8 mouse cellular contexts compared by ENCODE assay signal in genomic region chr13:30136923-30137629, GRCm38 (mm10). TPM values are rescaled to one million over a fixed set of nuclear protein-coding genes. Genes with fewer than 3 reads are reported as not detected.
A peak's percentile ranks its signal among the peaks of the same experiment; 100 is the strongest.
DNase-seq lines count a peak whose midpoint lies in the region; ATAC-seq and TF ChIP-seq lines count a peak whose summit lies in the region.

No protein-coding gene starts in this region.

- peak overlapping the region; percentile 79 for H3K9ac ChIP-seq in heart, embryonic 14.5 days (ENCODE audit: low read length)
- no peak overlapping the region for H3K9ac ChIP-seq in liver, embryonic 15.5 days

- H3K9me3 ChIP-seq in E14TG2a.4 (ENCODE audit: low read length), result peaks cover 6% of the 10 kb centered on the region
- no peaks in the 10 kb centered on the region for H3K9me3 ChIP-seq in heart, embryonic 14.5 days (ENCODE audit: control insufficient read depth, low read length)
- H3K9me3 ChIP-seq in liver, embryonic 15.5 days (replicated peaks), result no peaks in the 10 kb centered on the region

- no peaks in the 10 kb centered on the region for H3K36me3 ChIP-seq in E14TG2a.4 (ENCODE audit: insufficient read depth, low read length)
- H3K36me3 ChIP-seq in heart, embryonic 14.5 days (ENCODE audit: control insufficient read depth, insufficient read depth, low read length), result no peaks in the 10 kb centered on the region
- H3K36me3 ChIP-seq in liver, embryonic 15.5 days (replicated peaks), result no peaks in the 10 kb centered on the region

- peaks cover 14% of the 10 kb centered on the region for H3K4me1 ChIP-seq in E14TG2a.4 (replicated peaks; ENCODE audit: low read depth, low read length)
- peaks cover 0 to 2% of the 10 kb centered on the region in 2 experiments; a peak in 1 of 4 replicates for H3K4me1 ChIP-seq in heart, embryonic 14.5 days (ENCODE audit: control insufficient read depth in 2 of 2, insufficient read depth in 2 of 2, low read length in 2 of 2)
- H3K4me1 ChIP-seq in liver, embryonic 15.5 days (replicated peaks), result peaks cover 15% of the 10 kb centered on the region; the same call in 1 of the 2 replicates

- peak overlapping the region; percentile 80 for H3K4me3 ChIP-seq in E14TG2a.4 (replicated peaks; ENCODE audit: low read length)
- peak overlapping the region; percentile 53 to 68; a peak in 3 of 4 replicates for H3K4me3 ChIP-seq in heart, embryonic 14.5 days (ENCODE audit: control insufficient read depth in 1 of 2, insufficient read depth in 1 of 2, low read depth in 1 of 2, low read length in 2 of 2)
- H3K4me3 ChIP-seq in liver, embryonic 15.5 days (replicated peaks), result peak overlapping the region; percentile 58

- no peak overlapping the region for H3K27ac ChIP-seq in heart, embryonic 14.5 days (replicated peaks in 1 of 2; ENCODE audit: control insufficient read depth in 1 of 2, insufficient read depth in 1 of 2, low read depth in 2 of 2, low read length in 2 of 2)
- H3K27ac ChIP-seq in liver, embryonic 15.5 days (replicated peaks), result no peak overlapping the region

- H3K4me2 ChIP-seq in heart, embryonic 14.5 days (ENCODE audit: low read length), result peak overlapping the region; percentile 96
- peak overlapping the region; percentile 81 for H3K4me2 ChIP-seq in liver, embryonic 15.5 days

- peak; percentile 11; the same call in 1 of the 2 replicates for ATAC-seq in frontal cortex, adult (ENCODE audit: low TSS enrichment)
- ATAC-seq in heart, embryonic 14.5 days (ENCODE audit: insufficient number of reproducible peaks, insufficient read depth, low FRiP score, low read depth), result no peak
- no peak for ATAC-seq in liver, embryonic 15.5 days (ENCODE audit: insufficient read depth)
- no peak for ATAC-seq in erythroid progenitor cell, adult 5-6 weeks (replicated peaks; ENCODE audit: low FRiP score, poor library complexity, severe bottlenecking)

- peaks cover 61% of the 10 kb centered on the region for H3K27me3 ChIP-seq in E14TG2a.4 (ENCODE audit: insufficient read depth, low read length)
- peaks cover 12% of the 10 kb centered on the region for H3K27me3 ChIP-seq in heart, embryonic 14.5 days (ENCODE audit: control insufficient read depth, insufficient read depth, low read length)
- peaks cover 40% of the 10 kb centered on the region for H3K27me3 ChIP-seq in liver, embryonic 15.5 days

- TF ChIP-seq CTCF in E14TG2a.4 (conservative IDR thresholded peaks at IDR 0.05; ENCODE audit: low read length), result no peak

- WGBS in heart, embryonic 14.5 days, result 35% methylated on average over 13 of the region's 13 CpGs
- 32% methylated on average over 13 of the region's 13 CpGs for WGBS in liver, embryonic 15.5 days (ENCODE audit: insufficient replicate concordance)

- no peak for DNase-seq in frontal cortex, postnatal 25 days (ENCODE audit: low spot score in 2 of 2)
- DNase-seq in layer of hippocampus, adult 11-12 months (ENCODE audit: low spot score), result no peak
- DNase-seq in gastrocnemius, postnatal 25 days, result no peak

RNA-seq across cellular contexts. Expression of gene Mboat1, which starts 0.8 kb away (rescaled TPM):
- 1.6 and 2.5 TPM in 2 replicates for polyA plus RNA-seq in heart, embryonic 14.5 days (2014; fragmentation: Nextera tagmentation; extraction: Ambion mirVana)
- 1.6 and 1.7 TPM in 2 replicates for polyA plus RNA-seq in liver, embryonic 15.5 days (2015; fragmentation: Nextera tagmentation; extraction: Ambion mirVana)
- total RNA-seq in erythroid progenitor cell, adult 5-6 weeks (2015; ENCODE audit: low replicate concordance), result 0.84 and 6.1 TPM in 2 replicates
- total RNA-seq in erythroid progenitor cell, adult 5-6 weeks (2017; ENCODE audit: low replicate concordance), result 1.7 TPM in 1 of 2 replicates, not detected in the other
- total RNA-seq in gastrocnemius, postnatal 25 days (2021), result 1 to 10 TPM; 1.7 to 2.5 TPM
